Mouse (Mus musculus) hindbrain, postnatal 0 days (tissue): ENCODE measurements at regions not wholly inside any gene's neighbourhood (a gene's known extent, or its start where the extent isn't known, plus 50 kb on each side); places are given as distances from the start of the nearest gene placed in this dataset.

Experiments used
- ATAC-seq: fragments of 200-750 bp; cut with Nextera tagmentation; 2 replicates; pipeline ENCODE4 v1.8.0; 2017; ENCODE audit warnings: mild to moderate bottlenecking, moderate TSS enrichment, moderate library complexity
- DNase-seq: peaks from one replicate; pipeline ENCODE4 v3.0.0-alpha.2; 2015; ENCODE audit warnings: low spot score
- H3K27ac ChIP-seq: fragments of 300-500 bp; sonication (generic); 2 replicates; pipeline ENCODE4 v1.5.1; 2014; ENCODE audit warnings: mild to moderate bottlenecking
- H3K27me3 ChIP-seq: fragments of 300-500 bp; sonication (generic); 2 replicates; pipeline ENCODE4 v1.6.1; 2014; ENCODE audit warnings: low read length, mixed read lengths; ENCODE audit not compliant: insufficient read depth
- H3K36me3 ChIP-seq: fragments of 300-500 bp; sonication (generic); 2 replicates; pipeline ENCODE4 v1.6.1; 2014; ENCODE audit warnings: low read length, mixed read lengths; ENCODE audit not compliant: insufficient read depth
- H3K4me1 ChIP-seq: fragments of 300-500 bp; sonication (generic); 2 replicates; pipeline ENCODE4 v1.6.1; 2014; ENCODE audit warnings: antibody characterized with exemption, low read length, mixed read lengths; ENCODE audit not compliant: insufficient read depth
- H3K4me2 ChIP-seq: fragments of 300-500 bp; sonication (generic); 2 replicates; pipeline ENCODE4 v1.6.1; 2014; ENCODE audit warnings: low read depth, mild to moderate bottlenecking, low read length, moderate library complexity, mixed read lengths
- H3K4me3 ChIP-seq: fragments of 300-500 bp; sonication (generic); 2 replicates; pipeline ENCODE4 v1.5.1; 2014; ENCODE audit warnings: low read length
- H3K9ac ChIP-seq: fragments of 300-500 bp; sonication (generic); replicated peaks from 2 replicates; pipeline ENCODE4 v1.6.1; 2014; ENCODE audit warnings: mild to moderate bottlenecking, low read length, moderate library complexity, mixed read lengths
- H3K9me3 ChIP-seq: fragments of 300-500 bp; sonication (generic); 2 replicates; pipeline ENCODE4 v1.6.1; 2016; ENCODE audit warnings: low read length, mixed read lengths
- CTCF ChIP-seq: IDR thresholded peaks from 2 replicates; pipeline ENCODE4 v1.5.1; 2016; ENCODE audit warnings: antibody characterized with exemption, control low read depth, low read depth
- WGBS: fragments of 180-500 bp; shearing (Covaris S2); extraction: QIAGEN DNeasy Blood & Tissue Kit; methylation state at CpG from one replicate; pipeline ENCODE4 v1.1.7; 2014; 5-methylcytosine and 5-hydroxymethylcytosine counted together

- Histone ChIP-seq H3K27me3 (no peaks in the 10 kb centered on the region), H3K36me3 (no peaks in the 10 kb centered on the region), H3K4me1 (no peaks in the 10 kb centered on the region), H3K9ac (no peak overlapping the region), H3K9me3 (no peaks in the 10 kb centered on the region), H3K4me3 (no peak overlapping the region), H3K27ac (no peak overlapping the region), H3K4me2 (no peak overlapping the region)
- whole genome bisulfite sequencing = 96% methylated on average over 3 of the region's 3 CpGs
- DNase-seq (no peak), ATAC-seq (no peak)
- no peak for TF ChIP-seq CTCF
Measured at GRCm38 (mm10) chr11:48568769-48569168, 231.4 kb upstream of the Rack1 start.

DNA sequence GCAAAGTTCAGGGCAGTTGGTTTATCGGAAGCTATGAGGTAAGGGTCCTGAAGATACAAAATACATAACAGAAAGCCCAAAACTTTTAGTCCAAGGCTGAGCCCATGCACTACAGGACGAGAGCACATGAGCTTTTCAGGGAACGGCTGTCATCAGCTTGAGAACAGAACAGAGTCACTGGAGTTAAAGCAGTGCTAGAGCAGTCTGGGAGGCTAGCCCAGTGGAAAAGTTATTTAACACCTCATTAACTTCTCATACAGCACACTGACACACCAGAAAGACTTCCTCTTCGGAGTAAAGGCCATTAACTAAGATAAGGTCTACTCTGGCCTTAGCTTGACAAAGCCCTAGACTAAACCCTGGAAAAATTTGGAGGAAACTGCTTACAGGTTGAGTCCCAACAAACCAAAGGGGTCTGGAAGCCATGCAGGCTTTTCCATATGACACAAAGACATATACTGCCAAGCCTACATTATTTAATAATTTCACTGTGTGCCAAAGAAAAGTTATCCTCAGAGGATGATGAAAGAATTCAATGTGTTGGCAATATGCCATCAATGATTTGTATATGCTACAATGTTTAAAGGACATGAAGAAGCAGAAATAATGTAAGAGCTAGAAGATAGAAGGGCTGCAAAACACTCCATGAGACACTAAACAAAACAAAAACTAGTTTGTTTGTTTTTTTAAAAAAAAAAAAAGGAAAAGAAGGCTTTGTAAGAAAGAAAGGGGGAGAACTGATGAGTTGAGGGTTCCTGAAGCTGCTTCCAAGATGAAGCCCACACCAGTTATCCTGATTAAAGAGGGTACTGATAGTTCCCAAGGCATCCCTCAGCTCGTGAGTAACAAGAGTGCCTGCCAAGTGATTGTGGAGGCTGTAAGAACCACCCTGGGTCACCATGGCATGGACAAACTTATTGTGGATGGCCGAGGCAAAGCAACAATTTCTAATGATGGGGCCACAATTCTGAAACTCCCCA, 232.3 kb upstream of the Rack1 start:
- H3K27me3 ChIP-seq = no peaks in the 10 kb centered on the region
- H3K4me2 ChIP-seq = no peak overlapping the region
- H3K4me1 ChIP-seq = no peaks in the 10 kb centered on the region
- TF ChIP-seq CTCF = no peak
- H3K4me3 ChIP-seq = no peak overlapping the region
- H3K9ac ChIP-seq = no peak overlapping the region
- no peaks in the 10 kb centered on the region for H3K36me3 ChIP-seq
- ATAC-seq (no peak), DNase-seq (no peak)
- H3K9me3 ChIP-seq = no peaks in the 10 kb centered on the region
- H3K27ac ChIP-seq = no peak overlapping the region
- WGBS = 55% methylated on average over 6 of the region's 6 CpGs

- Histone ChIP-seq H3K9me3 (no peaks in the 10 kb centered on the region), H3K9ac (no peak overlapping the region), H3K4me3 (no peak overlapping the region), H3K27ac (no peak overlapping the region), H3K27me3 (no peaks in the 10 kb centered on the region), H3K36me3 (no peaks in the 10 kb centered on the region), H3K4me1 (no peaks in the 10 kb centered on the region), H3K4me2 (no peak overlapping the region)
- ATAC-seq (no peak), DNase-seq (no peak)
- 79% methylated on average over 1 of the region's 1 CpGs for WGBS
- TF ChIP-seq CTCF = no peak
Measured at GRCm38 (mm10) chr11:48558053-48558452, 242.1 kb upstream of the Rack1 start.

GRCm38 (mm10) chr11:48552006-48552405, 248.1 kb upstream of the Rack1 start:
- Histone ChIP-seq H3K4me1 (no peaks in the 10 kb centered on the region), H3K4me2 (no peak overlapping the region), H3K36me3 (no peaks in the 10 kb centered on the region), H3K4me3 (no peak overlapping the region), H3K27me3 (no peaks in the 10 kb centered on the region), H3K27ac (no peak overlapping the region), H3K9me3 (no peaks in the 10 kb centered on the region), H3K9ac (no peak overlapping the region)
- no peak for DNase-seq
- no peak for ATAC-seq
- WGBS = 93% methylated on average over 3 of the region's 3 CpGs
- no peak for TF ChIP-seq CTCF

DNA sequence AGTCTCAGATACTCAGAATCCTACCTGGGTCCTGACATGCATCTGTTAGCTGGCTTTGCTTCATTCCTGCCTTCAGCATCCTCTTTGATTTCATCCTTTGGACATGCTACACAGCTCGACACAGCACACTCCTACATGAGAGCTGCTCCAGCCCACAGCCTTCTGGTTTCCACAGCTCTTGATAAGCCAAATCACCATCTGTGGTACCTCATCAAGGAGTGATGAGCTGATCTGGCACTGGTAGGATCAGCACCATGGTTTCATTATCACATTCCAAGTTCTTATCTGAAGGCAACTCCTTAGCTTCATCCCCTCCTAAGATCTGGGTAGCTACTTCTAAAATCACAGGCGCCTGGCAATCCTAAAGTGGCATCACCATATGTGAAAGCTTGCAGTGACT, 248.9 kb upstream of the Rack1 start:
- H3K27ac ChIP-seq = no peak overlapping the region
- H3K9ac ChIP-seq = no peak overlapping the region
- H3K36me3 ChIP-seq = no peaks in the 10 kb centered on the region
- ATAC-seq (no peak), DNase-seq (no peak)
- WGBS = 71% methylated on average over 2 of the region's 2 CpGs
- no peak overlapping the region for H3K4me3 ChIP-seq
- no peak overlapping the region for H3K4me2 ChIP-seq
- H3K4me1 ChIP-seq = no peaks in the 10 kb centered on the region
- no peaks in the 10 kb centered on the region for H3K9me3 ChIP-seq
- no peak for TF ChIP-seq CTCF
- H3K27me3 ChIP-seq = no peaks in the 10 kb centered on the region

GRCm38 (mm10) chr11:48526316-48526715, 273.8 kb upstream of the Rack1 start:
- DNase-seq = no peak
- WGBS = 88% methylated on average over 3 of the region's 3 CpGs
- H3K4me1 ChIP-seq = no peaks in the 10 kb centered on the region
- H3K9me3 ChIP-seq = no peaks in the 10 kb centered on the region
- no peaks in the 10 kb centered on the region for H3K27me3 ChIP-seq
- H3K9ac ChIP-seq = no peak overlapping the region
- no peak overlapping the region for H3K4me3 ChIP-seq
- ATAC-seq = no peak
- TF ChIP-seq CTCF = no peak
- no peak overlapping the region for H3K4me2 ChIP-seq
- no peaks in the 10 kb centered on the region for H3K36me3 ChIP-seq
- H3K27ac ChIP-seq = no peak overlapping the region

- H3K9ac ChIP-seq = no peak overlapping the region
- no peak overlapping the region for H3K4me3 ChIP-seq
- DNase-seq (no peak), ATAC-seq (no peak)
- H3K36me3 ChIP-seq = no peaks in the 10 kb centered on the region
- H3K4me1 ChIP-seq = no peaks in the 10 kb centered on the region
- no peak overlapping the region for H3K4me2 ChIP-seq
- no peak for TF ChIP-seq CTCF
- H3K27ac ChIP-seq = no peak overlapping the region
- no peaks in the 10 kb centered on the region for H3K27me3 ChIP-seq
- whole genome bisulfite sequencing = 81% methylated on average over 5 of the region's 5 CpGs
- H3K9me3 ChIP-seq = no peaks in the 10 kb centered on the region
Measured at GRCm38 (mm10) chr11:48525517-48525916, 274.6 kb upstream of the Rack1 start.
